16 mouse cellular contexts compared by ENCODE assay signal in genomic region chr1:56956811-56957210, GRCm38 (mm10).
"Had no signal": no experiment of that assay in that cellular context is flagged by ENCODE, and none has a peak within 500 bp of the region (broad histone marks: within the 10 kb centered on the region; RNA-seq: fewer than 3 reads in every experiment).

No protein-coding gene starts in this region.

- DNase-seq: liver, postnatal 0 days; lung, adult 2 months; lung, postnatal 14 days; lung, postnatal 36 days; midbrain, embryonic 14.5 days; right cerebral cortex, postnatal 14 days; thymus, adult 2 months; thymus, postnatal 36 days had no signal

- H3K9ac ChIP-seq: liver, postnatal 0 days; lung, embryonic 15.5 days; midbrain, embryonic 12.5 days; neural tube, embryonic 12.5 days; stomach, embryonic 15.5 days had no signal

- H3K4me2 ChIP-seq: lung, embryonic 15.5 days; midbrain, embryonic 12.5 days; neural tube, embryonic 12.5 days; stomach, embryonic 15.5 days had no signal

- H3K27me3 ChIP-seq: lung, embryonic 15.5 days; megakaryocyte, embryonic 14.5 days; midbrain, embryonic 12.5 days; neural tube, embryonic 12.5 days; stomach, embryonic 15.5 days had no signal

- H3K9me3 ChIP-seq: lung, embryonic 15.5 days; megakaryocyte, embryonic 14.5 days; midbrain, embryonic 12.5 days; neural tube, embryonic 12.5 days; stomach, embryonic 15.5 days had no signal

- H3K27ac ChIP-seq: lung, embryonic 15.5 days; macrophage; midbrain, embryonic 12.5 days; neural tube, embryonic 12.5 days; stomach, embryonic 15.5 days; stomach, postnatal 0 days had no signal

- H3K36me3 ChIP-seq: lung, embryonic 15.5 days; midbrain, embryonic 12.5 days; neural tube, embryonic 12.5 days; stomach, embryonic 15.5 days had no signal

- ATAC-seq: liver, postnatal 0 days; lung, postnatal 0 days had no signal

- H3K4me3 ChIP-seq: lung, embryonic 15.5 days; megakaryocyte, embryonic 14.5 days; midbrain, embryonic 12.5 days; neural tube, embryonic 12.5 days; stomach, embryonic 15.5 days had no signal

- H3K4me1 ChIP-seq: lung, embryonic 15.5 days; megakaryocyte, embryonic 14.5 days; midbrain, embryonic 12.5 days; neural tube, embryonic 12.5 days; stomach, embryonic 15.5 days had no signal
